8 mouse cellular contexts compared by ENCODE assay signal in genomic region chr5:123228524-123228922, GRCm38 (mm10). TPM values are rescaled to one million over a fixed set of nuclear protein-coding genes. Genes with fewer than 3 reads are reported as not detected.
A peak's percentile ranks its signal among the peaks of the same experiment; 100 is the strongest.
DNase-seq lines count a peak whose midpoint lies in the region; ATAC-seq and TF ChIP-seq lines count a peak whose summit lies in the region.

No protein-coding gene starts in this region.

- WGBS in kidney, embryonic 14.5 days = 8% methylated on average over 15 of the region's 15 CpGs
- WGBS in bone marrow, adult 2 months = 5% methylated on average over 15 of the region's 15 CpGs
- WGBS in hindbrain, embryonic 13.5 days = 6% methylated on average over 15 of the region's 15 CpGs
- WGBS in midbrain, embryonic 13.5 days = 9% methylated on average over 15 of the region's 15 CpGs

- ATAC-seq in kidney, embryonic 14.5 days (ENCODE audit: low FRiP score, low TSS enrichment) = no peak
- no peak for ATAC-seq in hindbrain, embryonic 13.5 days (ENCODE audit: low FRiP score)
- ATAC-seq in midbrain, embryonic 13.5 days = no peak

- H3K9ac ChIP-seq in kidney, embryonic 14.5 days (ENCODE audit: low read depth, low read length) = peak overlapping the region; percentile 77
- H3K9ac ChIP-seq in hindbrain, embryonic 13.5 days = peak overlapping the region; percentile 88
- peak overlapping the region; percentile 89 for H3K9ac ChIP-seq in midbrain, embryonic 13.5 days (replicated peaks)

- H3K27ac ChIP-seq in kidney, embryonic 14.5 days (ENCODE audit: low read depth, low read length) = no peak overlapping the region
- peak overlapping the region; percentile 71; the same call in 1 of the 2 replicates for H3K27ac ChIP-seq in bone marrow, adult 2 months (ENCODE audit: control insufficient read depth, insufficient read depth, low read depth, low read length, poor library complexity)
- no peak overlapping the region for H3K27ac ChIP-seq in hindbrain, embryonic 13.5 days
- H3K27ac ChIP-seq in midbrain, embryonic 13.5 days = no peak overlapping the region

- peaks cover 5% of the 10 kb centered on the region for H3K4me1 ChIP-seq in kidney, embryonic 14.5 days (ENCODE audit: control insufficient read depth, insufficient read depth, low read length)
- H3K4me1 ChIP-seq in bone marrow, adult 2 months (ENCODE audit: control insufficient read depth, insufficient read depth, low read length) = peaks cover 5% of the 10 kb centered on the region
- peaks cover 17% of the 10 kb centered on the region for H3K4me1 ChIP-seq in hindbrain, embryonic 13.5 days (replicated peaks)
- H3K4me1 ChIP-seq in midbrain, embryonic 13.5 days (replicated peaks) = peaks cover 11% of the 10 kb centered on the region

- no peak for DNase-seq in kidney, postnatal 36 days
- DNase-seq in cerebellum, postnatal 25 days = no peak
- no peak for DNase-seq in thymus, postnatal 14 days
- DNase-seq in thymus, adult 18-20 months = no peak

- H3K36me3 ChIP-seq in kidney, embryonic 14.5 days (ENCODE audit: control insufficient read depth, insufficient read depth, low read length) = no peaks in the 10 kb centered on the region; the same call in 1 of the 2 replicates
- peaks cover 6% of the 10 kb centered on the region; the same call in 1 of the 2 replicates for H3K36me3 ChIP-seq in hindbrain, embryonic 13.5 days
- no peaks in the 10 kb centered on the region for H3K36me3 ChIP-seq in midbrain, embryonic 13.5 days

- no peak for TF ChIP-seq POLR2A in bone marrow, adult 2 months (IDR thresholded peaks at IDR 0.05; ENCODE audit: borderline replicate concordance, control insufficient read depth, low read depth, low read length)

- TF ChIP-seq CTCF in bone marrow, adult 2 months (IDR thresholded peaks at IDR 0.05; ENCODE audit: control insufficient read depth, insufficient read depth, low read length) = no peak

- peak overlapping the region; percentile 66 for H3K4me2 ChIP-seq in kidney, embryonic 14.5 days (replicated peaks; ENCODE audit: low read depth, low read length)
- peak overlapping the region; percentile 80 for H3K4me2 ChIP-seq in hindbrain, embryonic 13.5 days
- H3K4me2 ChIP-seq in midbrain, embryonic 13.5 days (replicated peaks) = peak overlapping the region; percentile 76

- H3K4me3 ChIP-seq in kidney, embryonic 14.5 days (ENCODE audit: low read length) = peak overlapping the region; percentile 68
- H3K4me3 ChIP-seq in bone marrow, adult 2 months (replicated peaks; ENCODE audit: control insufficient read depth, low read depth, low read length) = peak overlapping the region; percentile 99
- H3K4me3 ChIP-seq in hindbrain, embryonic 13.5 days = peak overlapping the region; percentile 81
- H3K4me3 ChIP-seq in midbrain, embryonic 13.5 days (replicated peaks) = peak overlapping the region; percentile 88

- no peaks in the 10 kb centered on the region for H3K9me3 ChIP-seq in kidney, embryonic 14.5 days (ENCODE audit: control insufficient read depth, low read length)
- H3K9me3 ChIP-seq in hindbrain, embryonic 13.5 days = no peaks in the 10 kb centered on the region
- no peaks in the 10 kb centered on the region for H3K9me3 ChIP-seq in midbrain, embryonic 13.5 days

- H3K27me3 ChIP-seq in kidney, embryonic 14.5 days (ENCODE audit: control insufficient read depth, insufficient read depth, low read length) = no peaks in the 10 kb centered on the region
- no peaks in the 10 kb centered on the region for H3K27me3 ChIP-seq in hindbrain, embryonic 13.5 days
- H3K27me3 ChIP-seq in midbrain, embryonic 13.5 days = no peaks in the 10 kb centered on the region

RNA-seq across cellular contexts. Expression of gene Wdr66, which starts 23.4 kb away (rescaled TPM):
- polyA plus RNA-seq in kidney, embryonic 14.5 days (2014; fragmentation: Nextera tagmentation; extraction: Ambion mirVana) = 2.2 and 2.7 TPM in 2 replicates
- polyA plus RNA-seq in bone marrow, adult 2 months (2011; ENCODE audit: insufficient read depth, insufficient read length, low replicate concordance, missing spikeins) = 0.77 and 1.2 TPM in 2 replicates
- 1.9 and 2.4 TPM in 2 replicates for polyA plus RNA-seq in hindbrain, embryonic 13.5 days (2015; fragmentation: Nextera tagmentation; extraction: Ambion mirVana)
- polyA plus RNA-seq in midbrain, embryonic 13.5 days (2015; fragmentation: Nextera tagmentation; extraction: Ambion mirVana) = 0.93 and 1.2 TPM in 2 replicates

RNA-seq across cellular contexts. Expression of gene Hpd, which starts 46.0 kb away (rescaled TPM):
- polyA plus RNA-seq in kidney, embryonic 14.5 days (2014; fragmentation: Nextera tagmentation; extraction: Ambion mirVana) = not detected in 2 replicates
- 3.2 and 21.0 TPM in 2 replicates for polyA plus RNA-seq in bone marrow, adult 2 months (2011; ENCODE audit: insufficient read depth, insufficient read length, low replicate concordance, missing spikeins)
- not detected in 2 replicates for polyA plus RNA-seq in hindbrain, embryonic 13.5 days (2015; fragmentation: Nextera tagmentation; extraction: Ambion mirVana)
- polyA plus RNA-seq in midbrain, embryonic 13.5 days (2015; fragmentation: Nextera tagmentation; extraction: Ambion mirVana) = not detected in 2 replicates

RNA-seq across cellular contexts. Expression of gene Psmd9, which starts 59.3 kb away (rescaled TPM):
- 73.9 and 79.4 TPM in 2 replicates for polyA plus RNA-seq in kidney, embryonic 14.5 days (2014; fragmentation: Nextera tagmentation; extraction: Ambion mirVana)
- polyA plus RNA-seq in bone marrow, adult 2 months (2011; ENCODE audit: insufficient read depth, insufficient read length, low replicate concordance, missing spikeins) = 70.7 and 83.3 TPM in 2 replicates
- 76.0 and 79.3 TPM in 2 replicates for polyA plus RNA-seq in hindbrain, embryonic 13.5 days (2015; fragmentation: Nextera tagmentation; extraction: Ambion mirVana)
- polyA plus RNA-seq in midbrain, embryonic 13.5 days (2015; fragmentation: Nextera tagmentation; extraction: Ambion mirVana) = 72.2 and 74.0 TPM in 2 replicates
